7 mouse cellular contexts compared by ENCODE assay signal in genomic region chr8:104098671-104099346, GRCm38 (mm10). TPM values are rescaled to one million over a fixed set of nuclear protein-coding genes. Genes with fewer than 3 reads are reported as not detected.
DNase-seq lines count a peak whose midpoint lies in the region; ATAC-seq and TF ChIP-seq lines count a peak whose summit lies in the region.

No protein-coding gene starts in this region.

- no peak overlapping the region for H3K4me2 ChIP-seq in forebrain, embryonic 16.5 days (ENCODE audit: low read length)
- no peak overlapping the region for H3K4me2 ChIP-seq in kidney, postnatal 0 days (ENCODE audit: low read length)

- peak; percentile 63 for TF ChIP-seq CTCF in kidney, postnatal 0 days (IDR thresholded peaks at IDR 0.05; ENCODE audit: low read depth)

- peak; percentile 65 for ATAC-seq in forebrain, embryonic 16.5 days
- no peak for ATAC-seq in kidney, postnatal 0 days (replicated peaks; ENCODE audit: low FRiP score, low read depth)
- peak; percentile 73 for ATAC-seq in megakaryocyte progenitor cell, adult 5-6 weeks (replicated peaks; ENCODE audit: poor library complexity)

- no peak overlapping the region for H3K4me3 ChIP-seq in forebrain, embryonic 16.5 days (replicated peaks; ENCODE audit: low read length)
- H3K4me3 ChIP-seq in kidney, postnatal 0 days (replicated peaks; ENCODE audit: low read depth, low read length), result no peak overlapping the region

- no peaks in the 10 kb centered on the region for H3K36me3 ChIP-seq in forebrain, embryonic 16.5 days (ENCODE audit: control insufficient read depth, insufficient read depth)
- H3K36me3 ChIP-seq in kidney, postnatal 0 days (ENCODE audit: insufficient read depth, low read length), result no peaks in the 10 kb centered on the region

- peak; percentile 35 for DNase-seq in layer of hippocampus, adult 11-12 months (ENCODE audit: low spot score)
- DNase-seq in layer of hippocampus, adult 8-10 months (ENCODE audit: low spot score in 2 of 2), result no peak
- peak; percentile 19 for DNase-seq in ZHBTc4 (ENCODE audit: low read depth, low spot score)
- no peak for DNase-seq in kidney, postnatal 0 days (ENCODE audit: low spot score)
- peak; percentile 71 for DNase-seq in thymus, postnatal 4 days

- whole genome bisulfite sequencing in forebrain, embryonic 16.5 days, result 41% methylated on average over 6 of the region's 6 CpGs
- 26% methylated on average over 6 of the region's 6 CpGs for WGBS in kidney, postnatal 0 days

- no peak overlapping the region for H3K9ac ChIP-seq in forebrain, embryonic 16.5 days (replicated peaks; ENCODE audit: low read depth, low read length)
- 0 out of 2 replicates have a peak overlapping the region, but pooled peaks have one; percentile 8 for H3K9ac ChIP-seq in kidney, postnatal 0 days (ENCODE audit: low read depth, low read length)

- 0 out of 2 replicates have a peak, but pooled peaks cover 5% of the 10 kb centered on the region for H3K4me1 ChIP-seq in forebrain, embryonic 16.5 days (replicated peaks; ENCODE audit: control insufficient read depth, insufficient read depth, low read length)
- H3K4me1 ChIP-seq in kidney, postnatal 0 days (replicated peaks; ENCODE audit: insufficient read depth, low read length), result 0 out of 2 replicates have a peak, but pooled peaks cover 5% of the 10 kb centered on the region

- H3K9me3 ChIP-seq in forebrain, embryonic 16.5 days (ENCODE audit: control insufficient read depth, low read length), result no peaks in the 10 kb centered on the region
- no peaks in the 10 kb centered on the region for H3K9me3 ChIP-seq in kidney, postnatal 0 days (replicated peaks; ENCODE audit: low read length)

- no peak overlapping the region for H3K27ac ChIP-seq in forebrain, embryonic 16.5 days (ENCODE audit: low read length)
- H3K27ac ChIP-seq in kidney, postnatal 0 days, result peak overlapping the region; percentile 55; the same call in 1 of the 2 replicates

- H3K27me3 ChIP-seq in forebrain, embryonic 16.5 days (replicated peaks; ENCODE audit: control insufficient read depth, insufficient read depth, low read length), result no peaks in the 10 kb centered on the region
- H3K27me3 ChIP-seq in kidney, postnatal 0 days (ENCODE audit: insufficient read depth, low read length), result no peaks in the 10 kb centered on the region

RNA-seq across cellular contexts. Expression of gene Cdh5, which starts 2.6 kb away (rescaled TPM):
- 10 to 100 TPM in 1 of 4 experiments, 1 to 10 TPM in 3; 9.3 to 10.4 (median 9.7) TPM for total RNA-seq in layer of hippocampus, adult 8-10 months (2022)
- polyA plus RNA-seq in forebrain, embryonic 16.5 days (2015; fragmentation: Nextera tagmentation; extraction: Ambion mirVana), result 9.2 and 12.6 TPM in 2 replicates
- polyA plus RNA-seq in kidney, postnatal 0 days (2015; fragmentation: Nextera tagmentation; extraction: Ambion mirVana), result 33.4 and 35.9 TPM in 2 replicates
- not detected in 2 replicates for total RNA-seq in megakaryocyte progenitor cell, adult 5-6 weeks (2015)
- 0.07 TPM in 1 of 2 replicates, not detected in the other for total RNA-seq in megakaryocyte progenitor cell, adult 5-6 weeks (2017)

Comparison
In these comparisons a context has a peak if more than half of its experiments do, and no peak if none do; other contexts are left out.
1. DNase-seq: peak in layer of hippocampus, adult 11-12 months (single experiment), ZHBTc4 (single experiment) and thymus, postnatal 4 days (single experiment); none in layer of hippocampus, adult 8-10 months (0 of 2) and kidney, postnatal 0 days (single experiment).
2. RNA of gene Cdh5, which starts 2.6 kb away (total RNA-seq): 9.3 to 10.4 TPM in layer of hippocampus, adult 8-10 months; 0.07 TPM in megakaryocyte progenitor cell, adult 5-6 weeks; every median in the first group is over 4 times any median in the second.